Mouse (Mus musculus): Measurements from ENCODE around the gene Yipf3. TPM values are rescaled to one million over a fixed set of nuclear protein-coding genes. Genes with fewer than 3 reads are reported as not detected.

Yipf3 gene
- 26.5 and 32.6 TPM in 2 replicates for total RNA-seq (2017)

GRCm38 (mm10) chr17:46247512-46248188, at the start of gene Yipf3, which contains the start of gene Polr1c:
Yipf3 (plus strand) TSS chr17:46248080.
Polr1c (minus strand) TSS chr17:46248054.
- peak; percentile 93 for ATAC-seq (replicated peaks; ENCODE audit: low read depth, poor library complexity, severe bottlenecking)

- ATAC-seq (replicated peaks; ENCODE audit: low read depth, poor library complexity, severe bottlenecking): no peak
Measured at GRCm38 (mm10) chr17:46201151-46201550, 46.7 kb upstream of the Yipf3 start.

- ATAC-seq (replicated peaks; ENCODE audit: low read depth, poor library complexity, severe bottlenecking): peak; percentile 87
Measured at GRCm38 (mm10) chr17:46202421-46203071, 45.3 kb upstream of the Yipf3 start, which contains the start of the genes Polh and Xpo5. Polh (minus strand) TSS chr17:46202645. Xpo5 (plus strand) TSS chr17:46202782.

GRCm38 (mm10) chr17:46203078-46203477, 44.8 kb upstream of the Yipf3 start:
- no peak; the same call in 1 of the 2 replicates for ATAC-seq (replicated peaks; ENCODE audit: low read depth, poor library complexity, severe bottlenecking)

GRCm38 (mm10) chr17:46206676-46207075, 41.2 kb upstream of the Yipf3 start:
- ATAC-seq (replicated peaks; ENCODE audit: low read depth, poor library complexity, severe bottlenecking): no peak

- ATAC-seq (replicated peaks; ENCODE audit: low read depth, poor library complexity, severe bottlenecking): no peak
Measured at GRCm38 (mm10) chr17:46210550-46210949, 37.3 kb upstream of the Yipf3 start.

- ATAC-seq (replicated peaks; ENCODE audit: low read depth, poor library complexity, severe bottlenecking): no peak
Measured at GRCm38 (mm10) chr17:46221601-46222000, 26.3 kb upstream of the Yipf3 start.

GRCm38 (mm10) chr17:46227576-46227975, 20.3 kb upstream of the Yipf3 start:
- no peak for ATAC-seq (replicated peaks; ENCODE audit: low read depth, poor library complexity, severe bottlenecking)

- no peak for ATAC-seq (replicated peaks; ENCODE audit: low read depth, poor library complexity, severe bottlenecking)
Measured at GRCm38 (mm10) chr17:46236067-46236466, 11.8 kb upstream of the Yipf3 start.

GRCm38 (mm10) chr17:46237079-46237478, 10.8 kb upstream of the Yipf3 start:
- ATAC-seq (replicated peaks; ENCODE audit: low read depth, poor library complexity, severe bottlenecking): no peak

- ATAC-seq (replicated peaks; ENCODE audit: low read depth, poor library complexity, severe bottlenecking): 0 out of 2 replicates have a peak, but pooled peaks have one; percentile 15
Measured at GRCm38 (mm10) chr17:46237480-46237879, 10.4 kb upstream of the Yipf3 start.

GRCm38 (mm10) chr17:46239516-46240114, 8.3 kb upstream of the Yipf3 start:
- ATAC-seq (replicated peaks; ENCODE audit: low read depth, poor library complexity, severe bottlenecking): no peak

GRCm38 (mm10) chr17:46241471-46241870, 6.4 kb upstream of the Yipf3 start:
- ATAC-seq (replicated peaks; ENCODE audit: low read depth, poor library complexity, severe bottlenecking): no peak

- no peak for ATAC-seq (replicated peaks; ENCODE audit: low read depth, poor library complexity, severe bottlenecking)
Measured at GRCm38 (mm10) chr17:46242274-46242673, 5.6 kb upstream of the Yipf3 start.

- ATAC-seq (replicated peaks; ENCODE audit: low read depth, poor library complexity, severe bottlenecking): no peak
Measured at GRCm38 (mm10) chr17:46242993-46243392, 4.9 kb upstream of the Yipf3 start.

- ATAC-seq (replicated peaks; ENCODE audit: low read depth, poor library complexity, severe bottlenecking): no peak
Measured at GRCm38 (mm10) chr17:46243624-46244023, 4.3 kb upstream of the Yipf3 start.

GRCm38 (mm10) chr17:46244579-46244978, 3.3 kb upstream of the Yipf3 start:
- ATAC-seq (replicated peaks; ENCODE audit: low read depth, poor library complexity, severe bottlenecking): no peak

GRCm38 (mm10) chr17:46248189-46248522, 276 bp downstream of the Yipf3 start:
- no peak for ATAC-seq (replicated peaks; ENCODE audit: low read depth, poor library complexity, severe bottlenecking)

- ATAC-seq (replicated peaks; ENCODE audit: low read depth, poor library complexity, severe bottlenecking): no peak
Measured at GRCm38 (mm10) chr17:46251174-46251573, 3.3 kb downstream of the Yipf3 start.

GRCm38 (mm10) chr17:46252571-46253451, 4.9 kb downstream of the Yipf3 start:
- ATAC-seq (replicated peaks; ENCODE audit: low read depth, poor library complexity, severe bottlenecking): no peak
